Mouse (Mus musculus) heart, embryonic 10.5 days (tissue): ENCODE results near the gene Rab12. TPM values are rescaled to one million over a fixed set of nuclear protein-coding genes. Genes with fewer than 3 reads are reported as not detected.

Experiments used
- DNase-seq: peaks from one replicate; pipeline ENCODE4 v3.0.0-alpha.2; 2017; ENCODE audit warnings: low spot score
- H3K27ac ChIP-seq: fragments of 300-500 bp; sonication (generic); 2 replicates; pipeline ENCODE4 v1.5.1; 2016; ENCODE audit warnings: mild to moderate bottlenecking
- H3K27me3 ChIP-seq: fragments of 300-500 bp; sonication (generic); 2 replicates; pipeline ENCODE4 v1.6.1; 2016; ENCODE audit warnings: mild to moderate bottlenecking; ENCODE audit not compliant: poor library complexity, insufficient read depth, severe bottlenecking
- H3K36me3 ChIP-seq: fragments of 300-500 bp; sonication (generic); 2 replicates; pipeline ENCODE4 v1.6.1; 2016; ENCODE audit warnings: mild to moderate bottlenecking, moderate library complexity
- H3K4me1 ChIP-seq: fragments of 300-500 bp; sonication (generic); 2 replicates; pipeline ENCODE4 v1.6.1; 2016; ENCODE audit warnings: mild to moderate bottlenecking
- H3K4me3 ChIP-seq: fragments of 300-500 bp; sonication (generic); 2 replicates; pipeline ENCODE4 v1.5.1; 2016; ENCODE audit warnings: mild to moderate bottlenecking, moderate library complexity
- H3K9me3 ChIP-seq: fragments of 300-500 bp; sonication (generic); 2 replicates; pipeline ENCODE4 v1.6.1; 2016; ENCODE audit warnings: mild to moderate bottlenecking, moderate library complexity
- WGBS: fragments of 180-500 bp; shearing (Covaris S2); methylation state at CpG from one replicate; pipeline ENCODE4 v1.1.7; 2016; 5-methylcytosine and 5-hydroxymethylcytosine counted together
- polyA plus RNA-seq: library from polyadenylated mRNA; unstranded; fragments of >200 nt; fragmentation: Nextera tagmentation; extraction: Ambion mirVana; gene quantifications from 2 replicates; pipeline ENCODE4 v1.2.1, GENCODE M21; 2016

Gene Rab12
- polyA plus RNA-seq, 1 experiment from 2014 or later = 46.3 TPM

- 85% methylated on average over 10 of the region's 10 CpGs for WGBS
These were observed 5.1 kb downstream of the Rab12 start for GRCm38 (mm10) chr17:66514288-66514995.

GRCm38 (mm10) chr17:66512202-66512956, 7.2 kb downstream of the Rab12 start:
- peaks cover 13% of the 10 kb centered on the region; the same call in 1 of the 2 replicates for H3K36me3 ChIP-seq

More at GRCm38 (mm10) chr17:66514288-66514995, 5.1 kb downstream of the Rab12 start:
- no peak for DNase-seq
- no peak overlapping the region for H3K4me3 ChIP-seq
- no peaks in the 10 kb centered on the region for H3K27me3 ChIP-seq
- H3K27ac ChIP-seq = no peak overlapping the region
- H3K36me3 ChIP-seq = peaks cover 13% of the 10 kb centered on the region; the same call in 1 of the 2 replicates
- peaks cover 34% of the 10 kb centered on the region for H3K4me1 ChIP-seq
- H3K9me3 ChIP-seq = no peaks in the 10 kb centered on the region

GRCm38 (mm10) chr17:66510221-66510683, 9.3 kb downstream of the Rab12 start:
- WGBS = 26% methylated on average over 10 of the region's 10 CpGs
- Histone ChIP-seq H3K36me3 (peaks cover 13% of the 10 kb centered on the region), H3K4me3 (no peak overlapping the region), H3K4me1 (peaks cover 29% of the 10 kb centered on the region), H3K9me3 (no peaks in the 10 kb centered on the region), H3K27me3 (no peaks in the 10 kb centered on the region), H3K27ac (peak overlapping the region; percentile 52; the same call in 1 of the 2 replicates)
- DNase-seq = peak; percentile 82

More at GRCm38 (mm10) chr17:66512202-66512956, 7.2 kb downstream of the Rab12 start:
- no peak for DNase-seq
- Histone ChIP-seq H3K27ac (no peak overlapping the region), H3K27me3 (no peaks in the 10 kb centered on the region), H3K4me1 (peaks cover 29% of the 10 kb centered on the region), H3K9me3 (no peaks in the 10 kb centered on the region), H3K4me3 (no peak overlapping the region)
- 74% methylated on average over 15 of the region's 15 CpGs for WGBS

- DNase-seq = no peak
- H3K9me3 ChIP-seq = no peaks in the 10 kb centered on the region
- no peaks in the 10 kb centered on the region for H3K27me3 ChIP-seq
- peaks cover 30% of the 10 kb centered on the region for H3K36me3 ChIP-seq
- 90% methylated on average over 9 of the region's 9 CpGs for WGBS
- no peak overlapping the region for H3K27ac ChIP-seq
- H3K4me3 ChIP-seq = no peak overlapping the region
- peaks cover 32% of the 10 kb centered on the region for H3K4me1 ChIP-seq
These were observed 12.2 kb downstream of the Rab12 start for GRCm38 (mm10) chr17:66507049-66507954.

GRCm38 (mm10) chr17:66504964-66505363, 14.6 kb downstream of the Rab12 start:
- no peak overlapping the region for H3K4me3 ChIP-seq
- H3K27ac ChIP-seq = peak overlapping the region; percentile 11; the same call in 1 of the 2 replicates
- no peak for DNase-seq
- H3K27me3 ChIP-seq = no peaks in the 10 kb centered on the region
- 86% methylated on average over 8 of the region's 8 CpGs for WGBS
- no peaks in the 10 kb centered on the region for H3K9me3 ChIP-seq
- H3K36me3 ChIP-seq = peaks cover 43% of the 10 kb centered on the region
- peaks cover 9% of the 10 kb centered on the region; the same call in 1 of the 2 replicates for H3K4me1 ChIP-seq

GRCm38 (mm10) chr17:66504248-66504647, 15.3 kb downstream of the Rab12 start:
- no peak for DNase-seq
- Histone ChIP-seq H3K27me3 (no peaks in the 10 kb centered on the region), H3K4me1 (peaks cover 3% of the 10 kb centered on the region; the same call in 1 of the 2 replicates), H3K36me3 (peaks cover 49% of the 10 kb centered on the region), H3K27ac (peak overlapping the region; percentile 11; the same call in 1 of the 2 replicates), H3K4me3 (no peak overlapping the region), H3K9me3 (no peaks in the 10 kb centered on the region)
- 75% methylated on average over 2 of the region's 2 CpGs for WGBS

- H3K27ac ChIP-seq = peak overlapping the region; percentile 1; the same call in 1 of the 2 replicates
- no peak overlapping the region for H3K4me3 ChIP-seq
- H3K27me3 ChIP-seq = no peaks in the 10 kb centered on the region
- peaks cover 56% of the 10 kb centered on the region for H3K36me3 ChIP-seq
- peaks cover 3% of the 10 kb centered on the region; the same call in 1 of the 2 replicates for H3K4me1 ChIP-seq
- DNase-seq = no peak
- 87% methylated on average over 9 of the region's 9 CpGs for WGBS
- H3K9me3 ChIP-seq = no peaks in the 10 kb centered on the region
These were observed 16.1 kb downstream of the Rab12 start for GRCm38 (mm10) chr17:66503466-66503865.

- DNase-seq = no peak
- peaks cover 62% of the 10 kb centered on the region for H3K36me3 ChIP-seq
- H3K9me3 ChIP-seq = no peaks in the 10 kb centered on the region
- H3K27ac ChIP-seq = no peak overlapping the region
- WGBS = 78% methylated on average over 6 of the region's 6 CpGs
- H3K4me3 ChIP-seq = no peak overlapping the region
- no peaks in the 10 kb centered on the region for H3K27me3 ChIP-seq
- H3K4me1 ChIP-seq = peaks cover 3% of the 10 kb centered on the region; the same call in 1 of the 2 replicates
These were observed 16.7 kb downstream of the Rab12 start for GRCm38 (mm10) chr17:66502865-66503264.

- peaks cover 83% of the 10 kb centered on the region for H3K36me3 ChIP-seq
- WGBS = 89% methylated on average over 14 of the region's 14 CpGs
- DNase-seq = no peak
These were observed 20.9 kb downstream of the Rab12 start for GRCm38 (mm10) chr17:66498598-66498997.

GRCm38 (mm10) chr17:66496589-66496988, 22.9 kb downstream of the Rab12 start:
- peaks cover 80% of the 10 kb centered on the region for H3K36me3 ChIP-seq
- H3K9me3 ChIP-seq = no peaks in the 10 kb centered on the region
- no peak overlapping the region for H3K4me3 ChIP-seq
- 95% methylated on average over 9 of the region's 9 CpGs for WGBS
- no peak overlapping the region for H3K27ac ChIP-seq
- H3K27me3 ChIP-seq = no peaks in the 10 kb centered on the region
- no peaks in the 10 kb centered on the region for H3K4me1 ChIP-seq
- no peak for DNase-seq

More at GRCm38 (mm10) chr17:66498598-66498997, 20.9 kb downstream of the Rab12 start:
- no peaks in the 10 kb centered on the region for H3K4me1 ChIP-seq
- no peaks in the 10 kb centered on the region for H3K27me3 ChIP-seq
- H3K4me3 ChIP-seq = no peak overlapping the region
- no peak overlapping the region for H3K27ac ChIP-seq
- no peaks in the 10 kb centered on the region for H3K9me3 ChIP-seq

GRCm38 (mm10) chr17:66490022-66490601, 29.4 kb downstream of the Rab12 start:
- Histone ChIP-seq H3K36me3 (peaks cover 18% of the 10 kb centered on the region), H3K27ac (no peak overlapping the region), H3K27me3 (no peaks in the 10 kb centered on the region), H3K9me3 (no peaks in the 10 kb centered on the region), H3K4me3 (no peak overlapping the region), H3K4me1 (peaks cover 14% of the 10 kb centered on the region)
- WGBS = 44% methylated on average over 10 of the region's 10 CpGs
- DNase-seq = no peak

GRCm38 (mm10) chr17:66486576-66486975, 33.0 kb downstream of the Rab12 start:
- Histone ChIP-seq H3K36me3 (no peaks in the 10 kb centered on the region), H3K9me3 (no peaks in the 10 kb centered on the region), H3K27me3 (0 out of 2 replicates have a peak, but pooled peaks cover 13% of the 10 kb centered on the region), H3K27ac (no peak overlapping the region), H3K4me1 (peaks cover 14% of the 10 kb centered on the region), H3K4me3 (no peak overlapping the region)
- DNase-seq = no peak
- WGBS = 87% methylated on average over 6 of the region's 6 CpGs
